Mouse (Mus musculus) gonadal fat pad, adult 2 months (tissue): ENCODE results near the gene Strbp. TPM values are rescaled to one million over a fixed set of nuclear protein-coding genes. Genes with fewer than 3 reads are reported as not detected.
"Not testable (repeated sequence)": the region's sequence is repeated elsewhere in the genome, so short reads cannot be mapped to it uniquely, and the experiment has no call there.

Experiments used
- DNase-seq: peaks from one replicate; pipeline ENCODE4 v3.0.0-alpha.2; 2012; ENCODE audit warnings: low read depth
- polyA plus RNA-seq: library from polyadenylated mRNA; depleted of rRNA; stranded (reverse); fragments of >200 nt; gene quantifications from 2 replicates; pipeline ENCODE4 v1.2.3, GENCODE M21; 2012

The Strbp gene
- polyA plus RNA-seq, 1 experiment: 4.4 TPM

- no peak for DNase-seq
Measured at GRCm38 (mm10) chr2:37519286-37519640, 184.4 kb downstream of the Strbp start.

- no peak for DNase-seq
Measured at GRCm38 (mm10) chr2:37518561-37519285, 184.9 kb downstream of the Strbp start.

- DNase-seq: no peak
Measured at GRCm38 (mm10) chr2:37516922-37517462, 186.7 kb downstream of the Strbp start.

- no peak for DNase-seq
Measured at GRCm38 (mm10) chr2:37516030-37516710, 187.5 kb downstream of the Strbp start, which contains the start of gene Gpr21. Gene Gpr21, plus strand, starts transcription at chr2:37516332.

- DNase-seq: no peak
Measured at GRCm38 (mm10) chr2:37511134-37511901, 192.3 kb downstream of the Strbp start.

- DNase-seq: not testable (repeated sequence)
Measured at GRCm38 (mm10) chr2:37505856-37506255, 197.8 kb downstream of the Strbp start.

- DNase-seq: no peak
Measured at GRCm38 (mm10) chr2:37497321-37497720, 206.3 kb downstream of the Strbp start.

GRCm38 (mm10) chr2:37488956-37489355 is 214.7 kb downstream of the Strbp start:
- no peak for DNase-seq

- no peak for DNase-seq
Measured at GRCm38 (mm10) chr2:37486408-37486807, 217.3 kb downstream of the Strbp start.

- no peak for DNase-seq
Measured at GRCm38 (mm10) chr2:37485370-37485769, 218.3 kb downstream of the Strbp start.

- no peak for DNase-seq
Measured at GRCm38 (mm10) chr2:37484165-37484564, 219.5 kb downstream of the Strbp start.

GRCm38 (mm10) chr2:37480039-37480438 is 223.6 kb downstream of the Strbp start:
- no peak for DNase-seq

GRCm38 (mm10) chr2:37479559-37479958 is 224.1 kb downstream of the Strbp start:
- DNase-seq: no peak

- no peak for DNase-seq
Measured at GRCm38 (mm10) chr2:37466266-37466665, 237.4 kb downstream of the Strbp start.

GRCm38 (mm10) chr2:37460707-37461106 is 243.0 kb downstream of the Strbp start:
- DNase-seq: no peak

GRCm38 (mm10) chr2:37452376-37452760 is 251.3 kb downstream of the Strbp start:
- DNase-seq: no peak

GRCm38 (mm10) chr2:37451667-37452375 is 251.8 kb downstream of the Strbp start:
- DNase-seq: no peak

GRCm38 (mm10) chr2:37442611-37443591 is 260.8 kb downstream of the Strbp start, which contains the start of the genes Zbtb26, Zbtb6 and Rabgap1:
Gene Zbtb26, minus strand, starts transcription at chr2:37443135.
Gene Zbtb6, minus strand, starts transcription at chr2:37443171.
Gene Rabgap1, plus strand, starts transcription at chr2:37443279.
- DNase-seq: no peak
